Mouse (Mus musculus): Measurements from ENCODE around the gene Med15.

- TF ChIP-seq CTCF (IDR thresholded peaks at IDR 0.05; ENCODE audit: extremely low read depth, insufficient read length, insufficient replicate concordance, low read depth, low read length) (no peak), POLR2A (IDR thresholded peaks at IDR 0.05; ENCODE audit: low read depth, low read length) (no peak)
Measured at GRCm38 (mm10) chr16:17771117-17771865, 38.6 kb upstream of the Med15 start.
